Mouse (Mus musculus): ENCODE measurements around the gene 4930480E11Rik. TPM values are rescaled to one million over a fixed set of nuclear protein-coding genes. Genes with fewer than 3 reads are reported as not detected.
"Not testable (repeated sequence)": the region's sequence is repeated elsewhere in the genome, so short reads cannot be mapped to it uniquely, and the experiment has no call there.

The 4930480E11Rik gene
- polyA plus RNA-seq (2015; fragmentation: Nextera tagmentation; extraction: Ambion mirVana) = not detected in 2 replicates

GRCm38 (mm10) chrX:78369343-78369742 lies at the start of gene 4930480E11Rik:
TSS of gene 4930480E11Rik (plus strand) at chrX:78369643.
- 52% methylated on average over 1 of the region's 1 CpGs for whole genome bisulfite sequencing
- 0 out of 2 replicates have a peak, but pooled peaks cover 12% of the 10 kb centered on the region for H3K9me3 ChIP-seq
- H3K4me1 ChIP-seq (replicated peaks) = no peaks in the 10 kb centered on the region
- no peak for ATAC-seq
- no peaks in the 10 kb centered on the region for H3K27me3 ChIP-seq
- no peak within 1 kb of the TSS for H3K4me2 ChIP-seq (replicated peaks)
- H3K36me3 ChIP-seq = no peaks in the 10 kb centered on the region
- no peak within 1 kb of the TSS for H3K4me3 ChIP-seq (replicated peaks)
- H3K9ac ChIP-seq (replicated peaks) = no peak within 1 kb of the TSS
- H3K27ac ChIP-seq = no peak within 1 kb of the TSS

- not testable (repeated sequence) for H3K36me3 ChIP-seq; ATAC-seq; H3K4me3 ChIP-seq (replicated peaks); H3K4me1 ChIP-seq (replicated peaks); H3K9ac ChIP-seq (replicated peaks); H3K4me2 ChIP-seq (replicated peaks); H3K27ac ChIP-seq; H3K9me3 ChIP-seq; H3K27me3 ChIP-seq
- WGBS = 70% methylated on average over 2 of the region's 2 CpGs
These were observed 33.9 kb downstream of the 4930480E11Rik start for GRCm38 (mm10) chrX:78403346-78403745.

Other genes with a start within 250 kb of the 4930480E11Rik start
- not detected in 2 replicates for gene Gm5938, start 244.2 kb upstream of the 4930480E11Rik start, polyA plus RNA-seq (2015; fragmentation: Nextera tagmentation; extraction: Ambion mirVana)
- not detected in 2 replicates for gene Obp1b, start 182.9 kb upstream of the 4930480E11Rik start, polyA plus RNA-seq (2015; fragmentation: Nextera tagmentation; extraction: Ambion mirVana)
- not detected in 2 replicates for gene Gm14743, start 123.7 kb upstream of the 4930480E11Rik start, polyA plus RNA-seq (2015; fragmentation: Nextera tagmentation; extraction: Ambion mirVana)
- gene Prrg1, start 214.3 kb downstream of the 4930480E11Rik start, polyA plus RNA-seq (2015; fragmentation: Nextera tagmentation; extraction: Ambion mirVana) = 4.9 TPM in 2 replicates

All from midbrain, embryonic 13.5 days (tissue).